Mouse (Mus musculus) megakaryocyte-erythroid progenitor cell, adult 5-6 weeks (primary cell): Measurements from ENCODE around the gene Muc13. TPM values are rescaled to one million over a fixed set of nuclear protein-coding genes. Genes with fewer than 3 reads are reported as not detected.

Source experiments
- ATAC-seq: replicated peaks from 2 replicates; pipeline ENCODE4 v1.8.0; 2016; ENCODE audit warnings: mild to moderate bottlenecking, inconsistent platforms; ENCODE audit not compliant: severe bottlenecking, poor library complexity, low FRiP score, low TSS enrichment
- total RNA-seq, 2 experiments: library from RNA; stranded (forward) in 1 of 2; stranded (reverse) in 1 of 2; fragments of 200-1000, 215-1000 nt in 1 of 2; fragments of >200 nt in 1 of 2; fragmentation: Nextera tagmentation in 1 of 2; gene quantifications; 2 replicates each; pipeline ENCODE4 v1.2.3; 2014 to 2017

Muc13 gene
- total RNA-seq (2014; fragmentation: Nextera tagmentation), result 55.5 and 80.6 TPM in 2 replicates
- total RNA-seq (2017), result 66.2 and 172 TPM in 2 replicates

- no peak for ATAC-seq
These were observed at the start of gene Muc13 for GRCm38 (mm10) chr16:33793846-33794791. TSS of gene Muc13 (plus strand) at chr16:33794037.

DNA sequence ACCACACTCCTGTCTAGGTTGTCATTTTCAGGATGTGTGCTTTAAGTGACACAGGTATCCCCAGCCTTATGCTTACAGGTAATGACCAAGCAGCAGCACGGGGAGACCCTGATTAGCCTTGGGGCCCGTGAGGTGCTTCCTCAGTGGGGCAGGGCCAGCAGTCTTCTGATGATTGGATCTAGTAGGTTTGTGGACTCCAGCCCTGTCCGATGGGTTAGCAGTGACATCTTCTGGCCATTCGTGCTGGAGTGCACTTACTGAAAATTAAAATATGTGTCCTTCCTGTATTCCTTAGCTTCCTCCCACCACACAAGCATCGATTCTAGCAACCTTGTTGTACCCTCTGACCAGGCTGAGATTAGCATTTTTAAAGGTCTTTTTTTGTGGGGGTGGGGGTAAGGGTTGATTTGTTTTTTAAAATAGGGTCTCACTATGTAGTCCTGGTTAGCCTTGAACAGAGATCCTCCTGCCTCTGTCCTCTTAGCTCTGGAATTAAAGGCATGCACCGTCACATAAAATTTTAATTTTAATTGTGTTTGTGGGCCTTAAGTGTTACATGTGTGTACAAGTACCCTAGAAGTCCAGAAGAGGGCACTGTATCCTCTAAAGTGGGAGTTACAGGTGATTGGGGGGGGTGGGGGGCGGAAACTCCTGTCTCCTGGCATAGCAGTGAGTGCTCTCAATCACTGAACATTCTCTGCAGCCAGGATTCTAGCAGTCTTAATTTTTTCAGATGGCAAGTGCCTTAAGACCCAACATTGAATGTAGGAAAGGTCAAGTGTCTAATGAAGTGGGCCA, 49.0 kb upstream of the Muc13 start:
- ATAC-seq, result peak; percentile 67; the same call in 1 of the 2 replicates

GRCm38 (mm10) chr16:33745457-33745856, 48.4 kb upstream of the Muc13 start:
- ATAC-seq, result no peak

DNA sequence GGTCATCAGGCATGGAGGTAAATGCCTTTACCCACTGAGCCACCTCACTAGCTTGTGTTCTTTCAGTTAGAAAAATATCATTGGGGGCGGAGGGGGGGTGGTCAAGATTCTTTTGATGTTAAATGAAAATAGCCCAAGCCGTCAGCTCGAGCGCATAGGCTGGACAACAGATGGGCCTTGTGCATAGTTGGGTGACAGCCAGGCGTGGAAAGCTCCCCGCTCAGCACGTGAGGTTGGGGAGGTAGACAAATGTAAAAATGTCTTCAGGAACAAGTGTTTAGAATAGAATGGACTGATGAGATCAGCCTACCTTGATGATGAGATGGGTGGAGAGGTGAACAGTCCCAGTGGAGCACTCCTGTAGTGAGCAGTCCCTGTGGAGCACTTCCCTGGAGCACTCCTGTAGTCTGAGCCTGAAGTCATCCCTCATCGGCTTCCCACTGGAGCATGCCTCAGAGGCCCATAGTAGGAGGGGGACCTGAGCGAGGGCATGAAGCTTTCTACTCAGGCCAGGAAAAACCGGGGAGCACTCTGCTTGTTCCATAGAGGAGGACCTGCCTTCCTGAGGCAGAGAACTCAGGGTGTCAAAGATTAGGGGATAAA, 47.7 kb upstream of the Muc13 start:
- ATAC-seq, result no peak

- ATAC-seq, result no peak
These were observed 46.4 kb upstream of the Muc13 start for GRCm38 (mm10) chr16:33747346-33747954.

GRCm38 (mm10) chr16:33747994-33748393, 45.8 kb upstream of the Muc13 start:
- no peak for ATAC-seq

DNA sequence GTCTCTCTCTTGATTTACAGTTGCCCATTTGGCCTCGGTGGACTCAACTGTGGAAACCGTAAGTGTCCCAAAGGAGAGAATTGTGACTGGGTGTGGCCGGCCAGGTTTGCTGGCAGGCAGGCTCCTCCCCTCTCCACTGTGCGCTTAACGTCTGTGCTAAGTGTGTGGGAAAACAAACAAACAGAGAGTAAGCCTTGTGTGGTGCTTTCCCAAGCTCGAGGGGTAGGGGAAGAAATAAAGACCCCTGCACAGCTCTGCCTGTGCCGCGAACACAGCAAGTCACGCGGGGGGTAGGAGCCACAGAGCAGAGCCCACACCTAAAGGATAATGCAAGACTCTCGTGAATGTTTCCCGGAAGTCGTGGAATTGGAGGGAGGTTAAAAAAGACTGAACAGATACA, 42.7 kb upstream of the Muc13 start:
- ATAC-seq, result peak; percentile 24; the same call in 1 of the 2 replicates

DNA sequence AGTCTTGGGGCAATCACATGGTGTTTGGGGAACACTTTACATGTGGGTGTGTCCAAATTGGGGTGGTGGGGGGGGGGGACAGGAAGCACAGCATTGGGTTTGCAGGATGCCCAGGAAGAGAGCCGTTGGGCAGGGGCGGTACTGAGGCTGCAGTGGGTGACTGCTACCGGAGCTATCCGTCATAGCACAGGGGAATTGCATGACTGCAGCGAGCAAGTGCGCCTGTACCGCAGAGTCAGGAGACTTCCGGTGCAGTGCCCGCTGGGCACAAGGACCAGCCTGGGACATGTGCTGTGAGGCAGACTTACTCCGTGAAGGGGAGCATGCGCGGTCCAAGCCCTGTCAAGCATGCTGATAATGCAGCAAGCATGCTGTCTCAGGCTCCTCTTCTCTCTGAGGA, 42.2 kb upstream of the Muc13 start:
- ATAC-seq, result peak; percentile 74

GRCm38 (mm10) chr16:33752904-33753578, 40.8 kb upstream of the Muc13 start:
- ATAC-seq, result no peak

DNA sequence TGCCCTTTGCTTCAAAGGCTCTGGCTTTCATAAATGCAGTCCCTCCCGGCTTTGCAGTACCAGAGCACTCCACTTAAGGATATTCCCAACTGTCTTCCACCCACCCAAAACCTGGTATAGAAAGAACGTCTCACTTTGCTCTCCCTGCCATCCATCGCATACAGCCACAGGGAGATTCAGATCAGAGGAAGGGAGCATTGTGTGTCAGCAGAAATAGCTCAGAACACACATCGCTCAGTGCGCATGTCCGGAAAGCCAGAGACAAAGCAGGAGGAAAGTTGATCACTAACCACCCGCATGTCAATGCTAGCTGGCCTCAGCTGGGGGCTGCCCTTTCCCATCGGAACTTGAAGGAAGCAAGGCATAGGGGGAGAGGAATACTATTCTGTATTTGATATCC, 38.5 kb upstream of the Muc13 start:
- ATAC-seq, result peak; percentile 59

DNA sequence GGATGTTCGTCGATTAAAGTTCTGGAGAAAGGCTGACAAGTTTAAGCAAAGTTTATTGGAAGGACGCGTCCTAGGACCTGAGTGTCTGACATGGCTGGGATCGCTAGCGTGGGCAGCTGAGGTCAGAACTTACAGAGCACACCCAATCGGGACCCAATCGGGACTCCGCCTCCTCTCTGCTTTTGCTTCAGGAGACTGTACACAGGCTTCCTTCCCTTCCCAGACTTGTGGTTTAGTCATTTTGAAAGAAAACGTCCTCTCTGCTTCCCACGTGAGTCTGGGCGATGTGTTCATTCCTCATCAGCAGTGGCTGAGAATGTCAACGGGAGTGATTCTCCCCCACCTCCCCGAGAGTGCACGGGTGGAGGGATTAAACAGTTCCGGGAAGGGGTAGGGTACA, 37.9 kb upstream of the Muc13 start:
- peak; percentile 65 for ATAC-seq

- peak; percentile 45 for ATAC-seq
These were observed 37.4 kb upstream of the Muc13 start for GRCm38 (mm10) chr16:33756396-33756795.

DNA sequence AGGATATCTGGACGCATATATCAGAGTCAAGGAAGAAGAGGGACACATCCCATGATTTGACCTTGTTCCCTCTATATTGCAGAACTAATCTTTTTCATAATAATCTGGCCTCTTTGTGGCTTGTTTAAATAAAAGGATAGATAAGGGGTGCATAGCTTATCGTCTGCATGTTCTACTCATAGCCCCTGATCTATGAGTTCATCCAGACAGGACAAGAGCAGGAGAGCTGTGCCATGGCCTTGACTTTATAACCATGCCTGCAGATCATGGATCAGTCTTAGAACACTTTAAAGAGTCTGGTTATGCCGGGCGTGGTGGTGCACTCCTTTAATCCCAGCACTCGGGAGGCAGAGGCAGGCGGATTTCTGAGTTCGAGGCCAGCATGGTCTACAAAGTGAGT, 34.6 kb upstream of the Muc13 start:
- ATAC-seq, result no peak

DNA sequence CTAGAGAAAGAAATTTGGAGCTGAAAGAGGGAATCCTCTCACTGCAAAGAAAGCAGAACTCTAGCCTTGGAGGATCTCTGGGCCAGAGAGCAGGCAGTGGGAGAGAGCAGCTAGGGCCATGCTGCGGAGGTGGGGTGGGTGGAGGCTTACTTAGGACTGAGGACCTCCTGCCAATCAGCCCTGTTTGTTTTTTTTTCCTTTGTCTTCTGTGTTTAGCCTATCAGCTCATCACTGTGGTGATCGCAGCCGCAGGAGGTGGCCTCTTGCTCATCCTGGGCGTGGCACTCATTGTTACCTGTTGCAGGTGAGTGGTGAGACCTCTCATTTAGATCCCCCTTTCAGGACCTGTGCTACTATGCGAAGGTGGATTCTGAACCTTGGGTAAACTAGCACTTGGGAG, 33.3 kb upstream of the Muc13 start:
- ATAC-seq, result no peak

DNA sequence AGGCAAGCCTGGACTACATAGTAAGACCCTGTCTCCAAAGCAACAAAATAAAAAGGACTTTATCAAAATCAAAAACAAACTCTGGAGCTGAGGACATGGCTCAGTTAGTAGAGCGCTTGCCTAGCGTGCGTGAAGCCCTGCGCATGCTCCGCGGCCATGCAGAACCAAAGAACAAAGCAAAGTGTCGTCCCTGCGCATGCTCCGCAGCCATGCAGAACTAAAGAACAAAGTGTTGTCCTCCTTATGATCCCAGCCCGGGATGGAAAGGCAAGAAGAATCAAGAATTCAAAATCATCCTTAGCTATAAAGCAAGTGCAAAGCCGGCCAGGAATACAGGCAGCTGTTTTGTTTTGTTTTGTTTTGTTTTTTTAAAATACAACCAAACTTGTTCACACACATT, 32.8 kb upstream of the Muc13 start:
- no peak for ATAC-seq

DNA sequence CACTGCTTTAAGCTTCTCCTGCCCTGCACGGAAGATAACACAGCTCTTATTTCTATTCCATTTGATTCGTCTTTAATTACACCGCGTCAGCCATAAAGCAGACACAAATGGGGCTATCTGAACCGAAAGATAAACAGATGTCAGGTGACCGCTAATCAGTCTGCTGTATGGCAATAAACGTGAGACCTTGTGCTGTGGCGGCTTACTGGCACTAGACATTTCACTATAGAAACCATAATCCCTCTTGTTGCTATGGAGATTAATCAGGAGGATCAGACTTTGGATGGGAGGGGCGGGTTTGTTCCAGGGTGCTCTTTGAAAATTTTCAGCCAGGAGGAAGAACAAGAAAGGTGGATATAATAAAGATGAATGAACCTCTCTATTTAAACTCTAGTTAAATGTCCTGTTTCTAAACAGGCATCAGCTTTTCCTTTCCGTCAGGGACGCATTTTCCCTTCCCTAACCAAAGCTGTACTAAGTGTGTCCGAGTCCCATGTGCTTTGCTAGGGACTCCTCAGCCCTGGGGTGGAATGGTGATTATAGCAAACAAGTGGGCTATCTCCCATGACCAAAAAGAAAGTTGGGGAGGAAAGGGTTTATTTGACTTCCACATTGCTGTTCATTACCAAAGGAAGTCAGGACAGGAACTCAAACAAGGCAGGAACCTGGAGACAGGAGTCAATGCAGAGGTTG, 29.2 kb upstream of the Muc13 start:
- ATAC-seq, result peak; percentile 87

DNA sequence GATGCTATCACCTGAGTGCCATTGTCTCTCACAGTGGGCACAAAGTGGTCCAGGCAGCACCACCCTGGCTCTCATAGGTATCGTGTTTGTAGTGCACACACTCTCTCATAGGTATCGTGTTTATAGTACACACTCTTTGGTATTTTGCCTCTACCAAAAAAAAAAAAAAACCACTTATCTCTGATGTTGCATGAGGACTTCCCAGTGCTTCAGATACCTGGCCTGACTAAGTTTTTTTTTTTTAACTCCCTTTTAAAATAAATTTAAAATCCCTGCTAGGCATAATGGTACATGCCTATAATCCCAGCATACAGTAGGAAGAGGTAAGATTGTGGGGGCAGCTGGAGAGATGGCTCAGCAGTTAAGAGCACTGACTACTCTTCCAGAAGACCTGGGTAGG, 28.4 kb upstream of the Muc13 start:
- ATAC-seq, result no peak

GRCm38 (mm10) chr16:33766309-33766708, 27.5 kb upstream of the Muc13 start:
- ATAC-seq, result no peak
